Mouse (Mus musculus) olfactory bulb, adult 2 months (tissue): Measurements from ENCODE around the gene Pptc7.

ENCODE experiments used
- CTCF ChIP-seq: fragments of 200-500 bp; IDR thresholded peaks from 2 replicates; pipeline ENCODE4 v1.5.1; 2012; ENCODE audit warnings: low read depth, mild to moderate bottlenecking, low read length, moderate library complexity; ENCODE audit not compliant: insufficient read depth
- POLR2A ChIP-seq: fragments of 200-500 bp; IDR thresholded peaks from 2 replicates; pipeline ENCODE4 v1.6.1; 2012; ENCODE audit warnings: mild to moderate bottlenecking, low read depth, low read length, moderate library complexity; ENCODE audit not compliant: insufficient read depth

GRCm38 (mm10) chr5:122319474-122320204, 35.5 kb downstream of the Pptc7 start:
- TF ChIP-seq POLR2A (no peak), CTCF (no peak)
